Mouse (Mus musculus): ENCODE results near the gene Abhd16b.

Gene Abhd16b

DNA sequence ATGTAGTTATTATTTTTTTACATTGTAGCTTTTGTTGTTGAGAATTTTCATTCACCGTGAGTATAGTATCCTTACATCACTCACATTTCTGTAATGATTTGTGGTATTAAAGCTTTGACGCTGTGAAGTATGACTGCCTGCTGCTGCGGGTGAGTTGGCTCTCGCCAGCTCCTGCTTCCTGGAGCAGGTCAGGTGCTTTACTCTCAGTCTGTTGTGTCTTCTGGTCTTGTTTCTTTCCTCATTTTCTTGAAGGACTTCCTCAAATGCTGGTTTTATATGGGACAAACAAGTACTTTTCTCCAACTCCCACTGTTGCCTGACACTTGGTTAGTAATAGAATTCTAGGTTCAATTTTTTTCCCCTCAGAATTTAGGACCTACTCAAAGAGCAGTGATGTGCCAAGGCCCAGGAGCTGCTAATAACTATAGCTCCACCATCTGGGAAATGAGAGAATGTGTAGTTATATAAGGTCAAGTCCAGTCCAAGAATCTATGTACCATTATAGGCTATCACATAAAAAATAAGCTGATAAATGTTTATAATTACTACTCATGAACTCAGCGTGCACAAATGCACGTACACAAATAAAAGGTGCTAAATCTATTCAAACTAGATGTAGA is 48.9 kb downstream of the Abhd16b start:
- DNase-seq = no peak
